Mouse (Mus musculus): Measurements from ENCODE around the gene Trim12a. TPM values are rescaled to one million over a fixed set of nuclear protein-coding genes. Genes with fewer than 3 reads are reported as not detected.
"Not testable (repeated sequence)": the region's sequence is repeated elsewhere in the genome, so short reads cannot be mapped to it uniquely, and the experiment has no call there.

Gene Trim12a
- not detected in 2 replicates for polyA plus RNA-seq (2012)

DNA sequence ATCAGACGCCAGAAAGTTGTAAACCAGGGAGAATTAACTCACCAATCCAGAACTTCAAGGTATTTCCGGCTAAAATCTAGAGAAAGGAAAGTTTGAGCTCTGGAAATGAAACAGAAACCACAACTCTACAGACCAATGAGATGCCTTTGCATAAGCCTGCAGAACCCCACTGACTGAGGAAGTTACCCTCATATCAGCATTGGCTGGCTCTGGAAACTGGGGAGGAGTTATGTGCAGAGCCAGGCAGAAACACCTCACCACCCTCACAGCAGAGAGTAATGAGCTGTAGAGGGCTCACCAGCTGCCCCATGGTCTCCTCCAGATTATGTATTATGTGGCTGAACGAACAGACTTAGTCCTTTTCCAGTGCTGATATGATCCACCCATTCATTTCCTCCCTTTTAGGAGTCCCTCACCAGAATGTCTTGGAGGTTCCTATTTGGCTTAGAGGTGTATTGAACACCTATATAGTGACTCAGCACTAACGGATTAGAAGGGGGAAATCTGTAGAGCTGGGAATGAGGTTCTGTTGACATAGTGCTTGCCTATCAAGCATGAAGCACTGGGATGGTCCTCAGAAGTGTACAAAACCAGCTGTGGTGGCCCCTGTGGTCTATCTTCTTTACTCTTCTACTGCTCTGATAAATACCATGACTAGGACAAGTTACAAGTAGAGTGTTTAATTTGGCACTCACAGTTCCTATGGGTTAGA is at the start of gene Trim12a:
Trim12a (minus strand) TSS at position 98 of the 712 bp plus-strand sequence.
- not testable (repeated sequence) for H3K4me1 ChIP-seq (ENCODE audit: control insufficient read depth); H3K36me3 ChIP-seq (ENCODE audit: control insufficient read depth); H3K9me3 ChIP-seq (ENCODE audit: control insufficient read depth, low read length); H3K4me3 ChIP-seq (replicated peaks); H3K27me3 ChIP-seq (ENCODE audit: control insufficient read depth)

DNA sequence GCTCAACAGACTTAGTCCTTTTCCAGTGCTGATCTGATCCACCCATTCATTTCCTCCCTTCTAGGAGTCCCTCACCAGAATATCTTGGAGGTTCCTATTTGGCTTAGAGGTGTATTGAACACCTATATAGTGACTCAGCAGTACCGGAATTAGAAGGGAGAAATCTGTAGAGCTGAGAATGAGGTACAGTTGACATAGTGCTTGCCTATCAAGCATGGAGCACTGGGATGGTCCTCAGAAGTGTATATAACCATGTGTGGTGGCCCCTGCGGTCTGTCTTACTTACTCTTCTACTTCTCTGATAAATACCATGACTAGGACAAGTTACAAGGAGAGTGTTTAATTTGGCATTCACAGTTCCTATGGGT is 38.3 kb upstream of the Trim12a start:
- TF ChIP-seq TAL1 (IDR thresholded peaks at IDR 0.05; ENCODE audit: low read length) (no peak), GATA1 (IDR thresholded peaks at IDR 0.05; ENCODE audit: low read length) (no peak)
- no peaks in the 10 kb centered on the region for H3K36me3 ChIP-seq (ENCODE audit: control insufficient read depth)
- H3K27me3 ChIP-seq (ENCODE audit: control insufficient read depth): no peaks in the 10 kb centered on the region
- H3K4me1 ChIP-seq (ENCODE audit: control insufficient read depth): peaks cover 14% of the 10 kb centered on the region
- H3K9me3 ChIP-seq (ENCODE audit: control insufficient read depth, low read length): no peaks in the 10 kb centered on the region
- peak overlapping the region; percentile 65 for H3K4me3 ChIP-seq (replicated peaks)

DNA sequence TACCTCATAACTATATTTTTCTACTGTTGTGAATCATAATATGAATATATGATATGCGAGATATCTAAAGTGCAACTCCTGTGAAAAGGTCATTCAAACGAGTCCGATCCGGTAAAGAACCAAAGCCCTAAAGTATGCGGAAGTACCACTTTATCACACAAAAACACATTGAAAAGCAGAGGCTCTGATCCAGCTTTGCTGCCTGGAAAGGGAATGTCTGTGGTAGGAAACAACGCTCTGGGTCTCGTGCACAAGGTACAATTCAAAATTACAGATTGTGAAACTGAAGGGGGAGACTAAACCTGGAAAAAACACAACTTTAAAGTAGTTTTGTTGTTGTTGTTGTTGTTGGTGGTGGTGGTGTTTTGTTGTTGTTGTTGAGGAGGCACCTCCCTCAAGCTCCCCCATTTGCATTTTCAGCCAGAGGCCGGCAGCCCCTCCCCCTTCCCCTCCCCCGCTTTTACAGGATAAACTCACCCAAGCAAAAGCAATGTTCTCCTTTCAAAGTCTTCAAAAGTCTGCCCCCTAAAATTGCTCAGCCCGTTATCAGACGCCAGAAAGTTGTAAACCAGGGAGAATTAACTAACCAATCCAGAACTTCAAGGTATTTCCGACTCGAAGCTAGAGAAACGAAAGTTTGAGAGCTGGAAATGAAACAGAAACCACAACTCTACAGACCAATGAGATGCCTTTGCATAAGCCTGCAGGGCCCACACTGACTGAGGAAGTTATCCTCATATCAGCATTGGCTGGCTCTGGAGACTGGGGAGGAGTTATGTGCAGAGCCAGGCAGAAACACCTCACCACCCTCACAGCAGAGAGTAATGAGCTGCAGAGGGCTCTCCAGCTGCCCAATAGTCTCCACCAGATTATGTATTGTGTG is 37.7 kb upstream of the Trim12a start, which contains the start of gene Trim12c:
Trim12c (minus strand) TSS at position 646 of the 883 bp plus-strand sequence.
- Histone ChIP-seq H3K27me3 (ENCODE audit: control insufficient read depth) (no peaks in the 10 kb centered on the region), H3K4me1 (ENCODE audit: control insufficient read depth) (peaks cover 14% of the 10 kb centered on the region), H3K9me3 (ENCODE audit: control insufficient read depth, low read length) (no peaks in the 10 kb centered on the region), H3K4me3 (replicated peaks) (peak within 1 kb of the TSS; percentile 65), H3K36me3 (ENCODE audit: control insufficient read depth) (no peaks in the 10 kb centered on the region)
- TF ChIP-seq TAL1 (IDR thresholded peaks at IDR 0.05; ENCODE audit: low read length) (no peak), GATA1 (IDR thresholded peaks at IDR 0.05; ENCODE audit: low read length) (no peak)

DNA sequence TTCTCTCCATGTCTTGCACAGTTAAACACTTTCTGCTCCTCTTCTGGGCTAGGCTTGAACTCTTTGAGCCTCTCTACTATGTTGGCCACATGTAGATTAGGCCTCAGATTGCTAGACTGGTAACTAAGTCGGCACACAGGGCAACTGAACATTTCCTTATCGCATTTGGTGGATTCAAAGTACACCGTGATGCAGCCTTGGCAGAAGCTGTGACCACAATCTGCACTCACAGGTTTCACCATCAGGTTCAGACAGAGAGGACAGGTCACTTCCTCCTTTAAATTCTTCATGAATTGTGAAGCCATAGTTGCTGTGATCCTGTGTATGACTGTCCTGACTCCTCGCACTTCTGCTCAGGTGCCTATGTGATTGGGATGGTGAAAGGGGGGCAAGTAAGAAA is 32.8 kb upstream of the Trim12a start:
- not testable (repeated sequence) for H3K4me3 ChIP-seq (replicated peaks); H3K36me3 ChIP-seq (ENCODE audit: control insufficient read depth); H3K9me3 ChIP-seq (ENCODE audit: control insufficient read depth, low read length); H3K4me1 ChIP-seq (ENCODE audit: control insufficient read depth); H3K27me3 ChIP-seq (ENCODE audit: control insufficient read depth)

DNA sequence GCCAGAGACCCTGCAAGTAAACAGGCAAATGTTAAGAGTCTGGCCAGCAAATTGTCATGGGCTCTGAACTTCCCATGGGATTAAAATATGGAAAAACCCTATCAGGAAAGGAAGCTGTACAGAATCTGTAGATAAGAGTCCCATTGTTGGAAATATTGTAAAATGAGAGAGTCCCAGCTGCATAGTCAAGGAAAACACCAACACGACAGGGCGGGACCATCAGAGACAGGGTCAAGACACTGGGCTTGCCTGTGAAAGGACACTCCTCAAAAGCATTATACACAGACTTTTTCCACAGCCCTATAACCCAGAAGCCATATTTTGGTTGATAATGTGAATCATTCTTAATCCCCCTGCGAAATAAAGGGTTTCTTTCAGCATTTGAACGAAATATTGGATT is 25.5 kb upstream of the Trim12a start:
- not testable (repeated sequence) for H3K4me1 ChIP-seq (ENCODE audit: control insufficient read depth); H3K9me3 ChIP-seq (ENCODE audit: control insufficient read depth, low read length); H3K27me3 ChIP-seq (ENCODE audit: control insufficient read depth)

DNA sequence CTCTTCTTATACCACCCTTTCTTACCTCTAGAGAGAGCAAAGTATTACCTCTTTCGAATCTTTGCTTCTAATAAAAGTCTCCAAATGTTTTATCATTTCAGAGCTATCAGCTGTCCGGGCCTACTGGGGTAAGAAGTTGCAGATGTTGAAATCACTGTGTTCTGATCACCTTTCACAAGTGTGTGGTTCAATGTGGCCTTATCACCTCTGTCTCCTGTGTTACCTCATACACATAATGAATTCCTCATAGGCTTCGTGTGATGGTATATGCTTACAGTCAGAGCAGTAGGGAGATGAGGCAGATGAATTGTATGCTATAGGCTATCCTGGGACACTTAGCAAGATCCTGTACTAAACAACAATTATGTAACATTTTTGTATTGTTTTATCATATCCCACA is 20.3 kb upstream of the Trim12a start:
- not testable (repeated sequence) for H3K9me3 ChIP-seq (ENCODE audit: control insufficient read depth, low read length); H3K36me3 ChIP-seq (ENCODE audit: control insufficient read depth); H3K27me3 ChIP-seq (ENCODE audit: control insufficient read depth); H3K4me1 ChIP-seq (ENCODE audit: control insufficient read depth); H3K4me3 ChIP-seq (replicated peaks)

More for the DNA sequence above, 25.5 kb upstream of the Trim12a start:
- H3K36me3 ChIP-seq (ENCODE audit: control insufficient read depth); H3K4me3 ChIP-seq (replicated peaks): not testable (repeated sequence)

DNA sequence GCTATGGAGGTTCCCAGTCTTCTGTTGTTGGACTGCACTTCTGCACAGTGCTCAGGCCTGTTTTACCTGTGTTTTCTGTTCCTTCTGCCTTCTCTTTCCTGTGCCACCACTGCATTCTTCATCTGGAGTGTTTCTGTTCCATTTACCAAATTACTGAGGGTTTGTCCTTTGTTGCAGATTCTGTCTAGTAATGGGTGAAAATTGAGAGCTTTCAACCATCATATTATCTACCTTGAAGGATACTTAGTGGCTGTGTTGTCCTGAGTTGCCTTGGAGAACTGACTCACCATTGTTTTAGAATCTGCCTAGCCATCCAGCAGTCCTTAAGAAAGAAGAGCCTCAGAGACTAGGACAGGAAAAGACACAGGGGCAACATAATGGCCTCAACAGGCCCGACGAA is 13.9 kb upstream of the Trim12a start, which contains the start of gene Trim34b:
Trim34b (plus strand) TSS at position 301 of the 400 bp plus-strand sequence.
- H3K27me3 ChIP-seq (ENCODE audit: control insufficient read depth); H3K4me3 ChIP-seq (replicated peaks); H3K4me1 ChIP-seq (ENCODE audit: control insufficient read depth); H3K9me3 ChIP-seq (ENCODE audit: control insufficient read depth, low read length); H3K36me3 ChIP-seq (ENCODE audit: control insufficient read depth): not testable (repeated sequence)

DNA sequence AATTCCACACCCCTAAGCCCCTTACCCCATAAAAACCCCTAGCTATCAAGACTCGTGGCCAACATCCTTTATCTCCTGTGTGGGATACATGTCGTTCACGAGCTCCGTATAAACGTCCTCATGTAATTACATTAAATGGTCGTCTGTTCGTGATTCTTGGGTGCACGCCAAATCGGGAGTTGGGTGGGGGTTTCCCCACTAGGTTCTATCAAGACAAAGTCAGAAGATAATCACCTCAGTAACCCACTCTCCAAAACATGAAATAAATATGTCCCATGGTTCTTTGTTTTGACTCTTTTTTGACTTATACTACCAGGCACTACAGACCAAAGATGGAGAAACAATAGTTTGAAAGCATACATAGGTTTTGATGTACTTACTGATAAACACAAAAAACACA is 6.8 kb upstream of the Trim12a start:
- TF ChIP-seq TAL1 (IDR thresholded peaks at IDR 0.05; ENCODE audit: low read length) (no peak), GATA1 (IDR thresholded peaks at IDR 0.05; ENCODE audit: low read length) (no peak)

GRCm38 (mm10) chr7:104314796-104315353 is 391 bp downstream of the Trim12a start:
- Histone ChIP-seq H3K4me3 (replicated peaks) (no peak overlapping the region), H3K4me1 (ENCODE audit: control insufficient read depth) (no peaks in the 10 kb centered on the region)
- TF ChIP-seq TAL1 (IDR thresholded peaks at IDR 0.05; ENCODE audit: low read length): no peak
- no peak for TF ChIP-seq GATA1 (IDR thresholded peaks at IDR 0.05; ENCODE audit: low read length)

More for the DNA sequence above, 6.8 kb upstream of the Trim12a start:
- no peaks in the 10 kb centered on the region for H3K36me3 ChIP-seq (ENCODE audit: control insufficient read depth)
- no peak overlapping the region for H3K4me3 ChIP-seq (replicated peaks)
- no peaks in the 10 kb centered on the region for H3K27me3 ChIP-seq (ENCODE audit: control insufficient read depth)
- no peaks in the 10 kb centered on the region for H3K9me3 ChIP-seq (ENCODE audit: control insufficient read depth, low read length)
- no peaks in the 10 kb centered on the region for H3K4me1 ChIP-seq (ENCODE audit: control insufficient read depth)

More at GRCm38 (mm10) chr7:104314796-104315353, 391 bp downstream of the Trim12a start:
- H3K9me3 ChIP-seq (ENCODE audit: control insufficient read depth, low read length): no peaks in the 10 kb centered on the region
- H3K27me3 ChIP-seq (ENCODE audit: control insufficient read depth): no peaks in the 10 kb centered on the region
- H3K36me3 ChIP-seq (ENCODE audit: control insufficient read depth): no peaks in the 10 kb centered on the region
